Mouse (Mus musculus): Measurements from ENCODE around the gene Celf2. TPM values are rescaled to one million over a fixed set of nuclear protein-coding genes. Genes with fewer than 3 reads are reported as not detected.

The Celf2 gene
- polyA plus RNA-seq, 1 experiment from 2014 or later, result 182 TPM

DNA sequence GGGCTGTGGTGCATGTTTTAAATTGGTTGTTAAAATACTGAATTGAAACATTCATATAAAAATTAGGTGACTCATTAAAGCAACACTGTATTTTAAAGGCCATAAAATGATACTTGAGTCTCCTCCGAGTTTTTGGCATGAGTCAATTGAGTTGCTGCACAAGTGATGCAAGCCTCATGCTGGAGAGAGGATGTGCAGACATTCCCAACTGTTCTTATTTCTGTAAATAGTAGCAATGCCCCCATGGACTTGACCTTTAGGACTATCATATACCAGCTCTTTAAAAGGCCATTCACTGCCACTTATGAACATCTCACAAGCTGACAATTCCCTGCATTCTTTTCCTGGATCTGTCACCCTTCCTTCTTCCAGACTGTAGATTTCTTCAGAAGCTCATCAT is 10.1 kb upstream of the Celf2 start:
- no peak overlapping the region for H3K4me3 ChIP-seq (replicated peaks)
- no peaks in the 10 kb centered on the region for H3K9me3 ChIP-seq
- no peaks in the 10 kb centered on the region for H3K36me3 ChIP-seq
- no peak for ATAC-seq
- no peak overlapping the region for H3K9ac ChIP-seq (replicated peaks)
- no peaks in the 10 kb centered on the region for H3K27me3 ChIP-seq
- H3K4me1 ChIP-seq (replicated peaks), result no peaks in the 10 kb centered on the region
- H3K4me2 ChIP-seq (replicated peaks), result no peak overlapping the region
- no peak overlapping the region for H3K27ac ChIP-seq
- 91% methylated on average over 1 of the region's 1 CpGs for WGBS

DNA sequence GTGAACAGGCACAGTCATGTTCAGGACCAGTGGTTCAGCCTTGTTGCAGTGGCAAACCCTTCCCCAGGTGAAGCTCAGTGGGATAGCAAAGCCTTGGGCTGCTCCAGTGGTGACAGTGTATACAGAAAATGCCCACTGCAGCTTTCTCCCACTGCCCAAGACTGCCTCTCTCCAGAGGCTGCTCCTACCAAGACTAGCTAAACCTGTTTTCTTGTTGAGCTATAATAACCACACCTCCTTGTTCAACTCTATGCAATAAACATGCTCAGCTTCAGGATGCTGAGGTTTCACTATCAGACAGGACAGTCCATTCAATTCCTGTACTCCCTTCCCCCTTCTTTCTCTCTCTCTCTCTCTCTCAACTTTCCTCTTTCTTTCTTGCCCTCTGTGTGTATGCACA is 15.9 kb downstream of the Celf2 start:
- ATAC-seq, result no peak
- Histone ChIP-seq H3K4me2 (replicated peaks) (no peak overlapping the region), H3K4me3 (replicated peaks) (no peak overlapping the region), H3K27ac (no peak overlapping the region), H3K4me1 (replicated peaks) (no peaks in the 10 kb centered on the region), H3K36me3 (no peaks in the 10 kb centered on the region), H3K27me3 (no peaks in the 10 kb centered on the region), H3K9me3 (no peaks in the 10 kb centered on the region), H3K9ac (replicated peaks) (no peak overlapping the region)

DNA sequence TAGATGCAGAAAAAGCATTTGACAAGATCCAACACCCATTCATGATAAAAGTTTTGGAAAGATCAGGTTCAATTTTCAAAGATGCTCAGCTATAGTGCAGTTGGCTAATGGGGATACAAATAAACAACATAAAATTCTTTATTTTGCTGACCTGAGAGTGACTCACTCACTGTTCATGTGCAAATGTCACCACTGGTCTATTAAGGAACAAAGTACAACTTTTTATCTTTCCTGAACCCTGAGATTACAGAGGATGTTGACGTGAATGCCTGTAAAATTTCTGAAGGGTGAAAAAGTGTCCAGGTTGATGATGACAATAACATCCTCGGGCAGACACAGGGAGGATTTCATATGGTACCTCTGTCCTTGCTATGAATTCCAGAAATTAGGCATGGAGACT is 24.4 kb downstream of the Celf2 start:
- no peaks in the 10 kb centered on the region for H3K9me3 ChIP-seq

DNA sequence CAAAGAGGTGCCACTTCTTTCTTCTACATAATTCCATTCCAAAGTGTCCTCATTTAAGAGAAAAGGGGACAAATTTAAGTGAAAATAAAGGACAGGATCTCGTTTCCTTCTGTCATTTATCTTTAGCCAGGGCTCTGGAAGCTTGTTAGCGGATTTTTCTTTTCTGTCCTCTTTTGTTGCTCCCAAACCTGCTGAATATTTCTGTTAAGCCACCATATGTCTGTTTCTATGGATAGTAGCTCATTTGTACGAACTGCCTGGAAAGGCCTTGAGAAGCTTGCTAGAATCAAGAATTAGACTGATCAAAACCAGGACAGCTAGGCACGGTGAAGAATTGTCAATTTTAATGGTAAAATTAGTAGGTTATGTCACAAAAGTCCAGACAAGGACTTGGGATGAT is 27.3 kb downstream of the Celf2 start:
- H3K27me3 ChIP-seq, result no peaks in the 10 kb centered on the region

More for the DNA sequence above, 24.4 kb downstream of the Celf2 start:
- Histone ChIP-seq H3K4me3 (replicated peaks) (no peak overlapping the region), H3K27ac (no peak overlapping the region), H3K36me3 (no peaks in the 10 kb centered on the region), H3K27me3 (no peaks in the 10 kb centered on the region), H3K4me2 (replicated peaks) (no peak overlapping the region), H3K4me1 (replicated peaks) (no peaks in the 10 kb centered on the region), H3K9ac (replicated peaks) (no peak overlapping the region)
- 77% methylated on average over 2 of the region's 2 CpGs for WGBS
- no peak for ATAC-seq

DNA sequence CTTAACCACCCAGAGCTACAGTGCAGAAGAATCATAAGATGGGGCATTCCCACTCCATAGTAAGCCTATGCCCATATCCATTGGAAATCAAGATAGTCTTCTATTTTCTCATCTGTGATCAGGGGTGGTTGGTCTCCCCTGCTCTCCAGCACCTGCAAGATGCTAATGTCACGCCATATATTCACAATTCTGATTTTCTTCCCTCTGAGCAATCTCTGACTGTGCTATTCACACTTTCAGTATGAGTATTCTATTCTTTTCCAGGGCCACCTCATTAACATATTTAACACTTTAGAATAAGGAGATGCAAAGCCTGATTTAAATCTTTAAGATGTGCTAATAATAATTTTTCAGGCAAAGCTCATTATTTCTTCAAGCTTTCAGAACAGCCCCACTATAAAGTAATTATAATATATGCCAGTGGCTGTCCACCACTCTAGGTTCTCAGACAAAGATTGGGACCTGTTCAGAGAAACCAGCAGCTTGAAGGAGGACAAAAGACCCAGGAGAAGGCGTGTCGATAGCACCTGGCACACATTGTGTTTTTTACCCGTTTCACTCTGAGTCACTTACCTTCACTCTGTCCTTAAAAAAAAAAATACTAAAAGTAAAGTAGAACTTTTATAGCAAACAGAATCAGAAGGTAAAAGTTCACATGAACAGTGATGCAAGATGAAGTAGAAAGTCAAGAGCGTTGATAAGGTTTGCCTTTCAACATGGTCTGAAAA is 48.9 kb downstream of the Celf2 start:
- Histone ChIP-seq H3K9me3 (no peaks in the 10 kb centered on the region), H3K4me1 (replicated peaks) (peaks cover 4% of the 10 kb centered on the region; the same call in 1 of the 2 replicates), H3K27ac (no peak overlapping the region), H3K9ac (replicated peaks) (no peak overlapping the region), H3K4me2 (replicated peaks) (no peak overlapping the region), H3K36me3 (no peaks in the 10 kb centered on the region), H3K27me3 (no peaks in the 10 kb centered on the region), H3K4me3 (replicated peaks) (no peak overlapping the region)
- ATAC-seq, result no peak
- 70% methylated on average over 5 of the region's 5 CpGs for WGBS

More for the DNA sequence above, 27.3 kb downstream of the Celf2 start:
- Histone ChIP-seq H3K4me3 (replicated peaks) (no peak overlapping the region), H3K4me1 (replicated peaks) (no peaks in the 10 kb centered on the region), H3K9me3 (no peaks in the 10 kb centered on the region), H3K27ac (no peak overlapping the region), H3K36me3 (no peaks in the 10 kb centered on the region), H3K9ac (replicated peaks) (no peak overlapping the region), H3K4me2 (replicated peaks) (no peak overlapping the region)
- WGBS, result 67% methylated on average over 4 of the region's 4 CpGs
- no peak for ATAC-seq

DNA sequence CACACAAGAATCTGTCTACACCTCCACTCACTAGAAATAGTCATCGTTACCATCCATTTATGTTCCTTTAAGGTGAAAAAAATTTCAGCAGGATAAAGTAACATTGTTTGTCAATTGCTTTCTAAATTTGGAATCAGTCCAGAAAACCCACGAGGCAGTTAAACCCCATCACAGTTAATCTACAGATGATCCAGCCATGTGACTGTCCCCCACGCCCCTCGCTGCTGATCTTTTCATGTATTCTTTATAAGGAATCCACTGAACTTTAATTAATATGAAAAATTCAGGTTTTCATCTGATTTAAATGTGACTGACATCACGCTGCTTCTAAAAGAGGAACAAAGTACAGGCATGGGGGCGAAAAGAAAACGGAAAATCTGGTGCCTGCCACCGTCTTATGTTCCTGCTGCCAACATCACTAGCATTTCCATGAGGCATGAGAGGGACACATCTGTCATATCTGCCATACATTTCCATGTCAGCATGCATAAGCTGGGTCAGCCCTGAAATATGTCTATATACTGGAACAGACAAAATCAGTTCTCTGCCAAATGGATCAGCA is 70.6 kb downstream of the Celf2 start:
- Histone ChIP-seq H3K27me3 (no peaks in the 10 kb centered on the region), H3K36me3 (no peaks in the 10 kb centered on the region), H3K27ac (no peak overlapping the region), H3K9ac (replicated peaks) (no peak overlapping the region), H3K9me3 (no peaks in the 10 kb centered on the region), H3K4me1 (replicated peaks) (no peaks in the 10 kb centered on the region), H3K4me2 (replicated peaks) (no peak overlapping the region), H3K4me3 (replicated peaks) (no peak overlapping the region)
- ATAC-seq, result no peak
- WGBS, result 74% methylated on average over 8 of the region's 8 CpGs

DNA sequence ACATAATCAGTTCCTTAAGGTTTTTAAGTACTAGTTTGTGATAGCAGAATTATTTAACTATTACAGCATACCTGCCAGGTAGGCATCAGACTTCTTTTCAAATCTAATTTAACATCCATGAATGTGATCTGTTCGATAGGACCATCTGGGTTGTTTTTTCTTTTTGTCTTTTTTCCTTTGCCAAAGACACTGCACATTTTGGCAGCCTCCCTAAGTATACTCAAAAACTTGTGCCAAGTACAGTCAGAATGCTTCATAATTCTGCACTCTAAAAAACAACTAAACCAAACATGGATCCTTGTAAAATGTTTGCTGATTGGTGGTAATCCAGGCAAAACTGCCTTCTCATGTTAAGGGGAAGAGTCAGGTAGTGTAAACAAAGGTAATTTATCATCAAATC is 82.9 kb downstream of the Celf2 start:
- Histone ChIP-seq H3K9me3 (no peaks in the 10 kb centered on the region), H3K27ac (no peak overlapping the region), H3K4me2 (replicated peaks) (no peak overlapping the region), H3K4me1 (replicated peaks) (no peaks in the 10 kb centered on the region), H3K27me3 (no peaks in the 10 kb centered on the region), H3K4me3 (replicated peaks) (no peak overlapping the region), H3K9ac (replicated peaks) (no peak overlapping the region), H3K36me3 (no peaks in the 10 kb centered on the region)
- 83% methylated on average over 1 of the region's 1 CpGs for WGBS
- ATAC-seq, result no peak

DNA sequence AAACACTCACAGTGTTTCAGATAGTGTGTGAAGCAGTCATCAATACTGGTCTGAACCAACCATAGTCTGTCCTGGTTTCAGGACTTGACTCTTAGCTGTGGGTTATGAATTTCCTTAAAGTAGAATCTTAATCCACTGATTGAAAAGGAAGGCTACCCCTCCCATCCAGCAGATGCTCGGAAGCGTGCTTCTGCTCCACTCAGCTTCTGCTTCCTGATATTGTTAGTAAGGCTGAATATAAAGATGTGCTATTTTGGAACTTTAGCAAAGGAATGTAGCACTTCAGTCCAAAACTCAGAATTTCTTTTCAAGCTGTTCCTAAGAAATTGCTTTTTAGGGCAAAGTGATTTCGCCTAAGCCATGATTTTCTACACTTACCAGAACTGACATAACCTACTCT is 108.8 kb downstream of the Celf2 start:
- no peak overlapping the region for H3K4me2 ChIP-seq (replicated peaks)
- H3K4me1 ChIP-seq (replicated peaks), result 0 out of 2 replicates have a peak, but pooled peaks cover 3% of the 10 kb centered on the region
- H3K36me3 ChIP-seq, result no peaks in the 10 kb centered on the region
- ATAC-seq, result no peak
- no peaks in the 10 kb centered on the region for H3K9me3 ChIP-seq
- no peak overlapping the region for H3K27ac ChIP-seq
- no peak overlapping the region for H3K4me3 ChIP-seq (replicated peaks)
- 81% methylated on average over 3 of the region's 3 CpGs for WGBS
- H3K27me3 ChIP-seq, result no peaks in the 10 kb centered on the region
- H3K9ac ChIP-seq (replicated peaks), result no peak overlapping the region

DNA sequence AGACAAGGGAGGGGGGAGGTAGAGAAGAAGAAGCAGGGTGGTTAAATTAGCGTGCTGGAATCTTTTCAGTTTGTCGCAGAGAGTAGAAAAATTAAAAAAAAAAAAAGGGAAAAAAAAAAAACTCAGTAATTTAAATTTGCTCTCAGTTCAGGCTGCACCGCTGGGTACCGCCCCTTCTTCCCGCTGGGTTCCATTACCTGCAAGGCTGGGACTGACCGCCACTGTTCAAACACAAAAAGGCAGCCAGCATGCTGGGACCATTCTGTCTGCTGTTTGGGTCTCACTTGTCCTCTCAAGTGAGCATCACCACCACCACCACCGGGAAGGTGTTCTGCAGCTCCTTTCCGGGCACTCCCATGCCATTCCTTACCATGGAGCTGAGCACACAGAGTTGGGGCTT is 113.4 kb downstream of the Celf2 start:
- H3K9me3 ChIP-seq, result no peaks in the 10 kb centered on the region
- peak overlapping the region; percentile 28 for H3K4me3 ChIP-seq (replicated peaks)
- H3K27ac ChIP-seq, result no peak overlapping the region
- no peaks in the 10 kb centered on the region for H3K27me3 ChIP-seq
- H3K36me3 ChIP-seq, result no peaks in the 10 kb centered on the region
- ATAC-seq, result peak; percentile 81
- 18% methylated on average over 8 of the region's 8 CpGs for WGBS
- peak overlapping the region; percentile 53 for H3K4me2 ChIP-seq (replicated peaks)
- H3K4me1 ChIP-seq (replicated peaks), result peaks cover 10% of the 10 kb centered on the region; the same call in 1 of the 2 replicates
- peak overlapping the region; percentile 24; the same call in 1 of the 2 replicates for H3K9ac ChIP-seq (replicated peaks)

DNA sequence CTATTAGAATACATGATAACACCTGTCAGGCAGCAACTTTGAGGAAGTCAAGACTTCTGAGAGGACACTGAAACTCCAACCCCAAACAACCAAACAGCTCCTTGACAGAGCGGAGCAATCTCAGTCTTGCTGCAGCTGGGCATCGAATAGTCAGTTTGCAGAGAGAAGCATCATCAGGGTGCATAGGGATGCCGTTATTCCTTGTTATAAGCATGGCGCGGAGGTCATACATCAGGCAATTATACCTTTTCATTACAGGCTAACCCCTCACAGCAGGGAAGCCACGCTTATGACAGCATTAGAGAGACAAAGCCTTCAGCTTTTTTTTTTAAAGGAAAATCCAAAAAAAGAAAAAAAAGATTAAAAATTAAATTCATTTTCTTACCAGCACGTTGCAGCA is 113.9 kb downstream of the Celf2 start:
- H3K4me3 ChIP-seq (replicated peaks), result peak overlapping the region; percentile 28
- no peaks in the 10 kb centered on the region for H3K27me3 ChIP-seq
- peak; percentile 67 for ATAC-seq
- no peaks in the 10 kb centered on the region for H3K9me3 ChIP-seq
- 24% methylated on average over 7 of the region's 7 CpGs for WGBS
- H3K36me3 ChIP-seq, result no peaks in the 10 kb centered on the region
- no peak overlapping the region for H3K27ac ChIP-seq
- peaks cover 10% of the 10 kb centered on the region; the same call in 1 of the 2 replicates for H3K4me1 ChIP-seq (replicated peaks)
- H3K4me2 ChIP-seq (replicated peaks), result peak overlapping the region; percentile 53
- H3K9ac ChIP-seq (replicated peaks), result peak overlapping the region; percentile 24; the same call in 1 of the 2 replicates

DNA sequence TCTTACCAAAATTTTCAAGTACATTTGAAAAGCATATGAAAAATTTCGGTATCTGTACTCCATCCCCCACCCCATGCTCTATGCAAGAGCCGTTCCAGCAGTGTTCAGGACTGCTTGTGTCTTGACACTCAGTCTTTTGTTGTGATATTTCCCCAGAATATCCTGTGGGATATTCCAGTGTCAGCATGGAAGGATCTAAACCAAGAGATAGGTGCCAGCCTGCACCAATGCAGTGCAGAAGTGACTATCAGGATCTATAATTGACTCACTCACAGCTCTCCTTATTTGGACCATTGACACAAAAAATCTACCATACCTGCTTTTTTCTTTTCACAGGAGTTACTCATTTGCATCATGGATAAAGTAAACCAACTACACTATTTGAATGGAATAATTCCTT is 116.9 kb downstream of the Celf2 start:
- no peak for ATAC-seq
- no peak overlapping the region for H3K4me2 ChIP-seq (replicated peaks)
- no peak overlapping the region for H3K4me3 ChIP-seq (replicated peaks)
- H3K4me1 ChIP-seq (replicated peaks), result peaks cover 10% of the 10 kb centered on the region; the same call in 1 of the 2 replicates
- H3K36me3 ChIP-seq, result no peaks in the 10 kb centered on the region
- H3K9ac ChIP-seq (replicated peaks), result no peak overlapping the region
- 89% methylated on average over 2 of the region's 2 CpGs for whole genome bisulfite sequencing
- H3K9me3 ChIP-seq, result no peaks in the 10 kb centered on the region
- no peak overlapping the region for H3K27ac ChIP-seq
- no peaks in the 10 kb centered on the region for H3K27me3 ChIP-seq

DNA sequence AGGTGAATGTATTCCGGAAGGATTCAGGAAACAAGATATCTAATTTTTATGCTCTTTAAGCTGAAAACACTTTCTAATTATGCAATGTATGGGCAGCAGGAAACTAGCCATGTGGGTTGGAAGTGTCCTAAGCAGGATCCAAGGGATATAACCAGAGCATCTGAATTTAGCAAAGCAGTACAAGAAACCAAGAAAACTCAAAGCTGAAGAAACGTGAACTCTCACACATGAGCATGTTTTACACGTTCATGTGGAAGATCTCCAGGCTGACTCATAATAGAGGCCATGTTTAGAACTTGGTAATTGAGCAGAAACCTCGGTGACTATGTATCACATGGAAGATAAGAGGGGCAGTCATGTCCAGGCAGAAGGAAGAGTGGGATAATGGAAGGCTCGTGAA is 120.1 kb downstream of the Celf2 start:
- no peak overlapping the region for H3K4me2 ChIP-seq (replicated peaks)
- whole genome bisulfite sequencing, result 89% methylated on average over 5 of the region's 5 CpGs
- H3K9ac ChIP-seq (replicated peaks), result no peak overlapping the region
- no peaks in the 10 kb centered on the region for H3K4me1 ChIP-seq (replicated peaks)
- no peak for ATAC-seq
- no peaks in the 10 kb centered on the region for H3K9me3 ChIP-seq
- no peaks in the 10 kb centered on the region for H3K36me3 ChIP-seq
- no peak overlapping the region for H3K4me3 ChIP-seq (replicated peaks)
- no peak overlapping the region for H3K27ac ChIP-seq
- H3K27me3 ChIP-seq, result no peaks in the 10 kb centered on the region

DNA sequence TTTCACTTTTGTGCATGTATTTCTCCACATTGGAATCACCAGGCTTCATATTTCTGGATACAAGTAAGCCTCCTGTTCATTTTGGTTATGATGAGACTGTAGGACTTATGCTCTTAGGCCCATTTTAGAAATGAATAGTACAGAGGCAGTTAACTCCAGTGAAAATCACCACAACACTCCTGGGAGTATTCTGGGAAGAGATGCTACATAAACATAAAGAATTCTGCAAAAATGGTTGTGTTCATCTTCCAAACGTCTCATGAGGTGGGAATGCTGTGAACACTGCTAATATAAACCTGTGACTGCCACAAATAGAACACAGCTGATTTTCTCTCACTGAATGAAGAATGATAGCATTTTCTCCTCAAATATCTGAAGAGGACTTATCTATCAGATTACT is 130.6 kb downstream of the Celf2 start:
- H3K27ac ChIP-seq, result no peak overlapping the region
- no peak overlapping the region for H3K9ac ChIP-seq (replicated peaks)
- WGBS, result 72% methylated on average over 1 of the region's 1 CpGs
- no peak for ATAC-seq
- H3K27me3 ChIP-seq, result no peaks in the 10 kb centered on the region
- H3K36me3 ChIP-seq, result no peaks in the 10 kb centered on the region
- H3K4me1 ChIP-seq (replicated peaks), result no peaks in the 10 kb centered on the region
- no peaks in the 10 kb centered on the region for H3K9me3 ChIP-seq
- no peak overlapping the region for H3K4me3 ChIP-seq (replicated peaks)
- H3K4me2 ChIP-seq (replicated peaks), result no peak overlapping the region
